Comparison of ENCODE assay signal across 8 mouse cellular contexts in genomic region chr10:9117648-9118551, GRCm38 (mm10).
DNase-seq lines count a peak whose midpoint lies in the region; ATAC-seq lines count a peak whose summit lies in the region.

No protein-coding gene starts in this region.

- peak; percentile 12 for DNase-seq in adrenal gland, postnatal 25 days
- DNase-seq in adrenal gland, adult 2 months = no peak
- peak; percentile 16 for DNase-seq in R1 (ENCODE audit: low read depth, low spot score)
- peak; percentile 19 for DNase-seq in gonadal fat pad, adult 2 months (ENCODE audit: low read depth)
- DNase-seq in neural tube, embryonic 11.5 days (ENCODE audit: low spot score) = peak; percentile 34
- DNase-seq in MN1 (ENCODE audit: low spot score) = no peak
- DNase-seq in left cerebral cortex, adult 11 months (ENCODE audit: low spot score) = no peak

- no peak overlapping the region for H3K27ac ChIP-seq in limb, embryonic 12.5 days
- H3K27ac ChIP-seq in neural tube, embryonic 11.5 days (ENCODE audit: low read depth, low read length) = no peak overlapping the region

- peak overlapping the region; percentile 45 for H3K4me2 ChIP-seq in limb, embryonic 12.5 days
- H3K4me2 ChIP-seq in neural tube, embryonic 11.5 days (ENCODE audit: low read depth) = peak overlapping the region; percentile 28

- H3K4me1 ChIP-seq in limb, embryonic 12.5 days (replicated peaks) = 0 out of 2 replicates have a peak, but pooled peaks cover 3% of the 10 kb centered on the region
- H3K4me1 ChIP-seq in neural tube, embryonic 11.5 days (ENCODE audit: control insufficient read depth, insufficient read depth, low read length) = no peaks in the 10 kb centered on the region

- no peak overlapping the region for H3K9ac ChIP-seq in limb, embryonic 12.5 days (replicated peaks)
- H3K9ac ChIP-seq in neural tube, embryonic 11.5 days (ENCODE audit: low read length) = no peak overlapping the region

- peak overlapping the region; percentile 16; the same call in 1 of the 2 replicates for H3K4me3 ChIP-seq in limb, embryonic 12.5 days (replicated peaks)
- H3K4me3 ChIP-seq in neural tube, embryonic 11.5 days (ENCODE audit: low read depth, low read length) = 0 out of 2 replicates have a peak overlapping the region, but pooled peaks have one; percentile 2

- 40% methylated on average over 14 of the region's 14 CpGs for WGBS in limb, embryonic 12.5 days
- 35% methylated on average over 14 of the region's 14 CpGs for WGBS in neural tube, embryonic 11.5 days

- H3K36me3 ChIP-seq in limb, embryonic 12.5 days = no peaks in the 10 kb centered on the region
- no peaks in the 10 kb centered on the region for H3K36me3 ChIP-seq in neural tube, embryonic 11.5 days (ENCODE audit: control insufficient read depth, insufficient read depth, low read length)

- H3K9me3 ChIP-seq in limb, embryonic 12.5 days = no peaks in the 10 kb centered on the region
- no peaks in the 10 kb centered on the region for H3K9me3 ChIP-seq in neural tube, embryonic 11.5 days (ENCODE audit: control insufficient read depth, low read length)

- no peak for ATAC-seq in limb, embryonic 12.5 days (ENCODE audit: insufficient number of reproducible peaks, insufficient read depth, low FRiP score, low TSS enrichment, low read depth)
- peak; percentile 63; the same call in 1 of the 2 replicates for ATAC-seq in neural tube, embryonic 11.5 days (ENCODE audit: insufficient read depth, low FRiP score, low TSS enrichment)

- no peaks in the 10 kb centered on the region for H3K27me3 ChIP-seq in limb, embryonic 12.5 days
- no peaks in the 10 kb centered on the region for H3K27me3 ChIP-seq in neural tube, embryonic 11.5 days (ENCODE audit: control insufficient read depth, insufficient read depth, low read length)

Comparison
In these comparisons a context has a peak if more than half of its experiments do, and no peak if none do; other contexts are left out.
1. DNase-seq: peak in adrenal gland, postnatal 25 days (single experiment), R1 (single experiment), gonadal fat pad, adult 2 months (single experiment) and neural tube, embryonic 11.5 days (single experiment); none in adrenal gland, adult 2 months (single experiment), MN1 (single experiment) and left cerebral cortex, adult 11 months (single experiment).